Mouse (Mus musculus) macrophage (primary cell): ENCODE results near the gene Rhoc. TPM values are rescaled to one million over a fixed set of nuclear protein-coding genes. Genes with fewer than 3 reads are reported as not detected.
A peak's percentile ranks its signal among the peaks of the same experiment; 100 is the strongest.

Experiments used
- H3K27ac ChIP-seq: fragments of 350-480 bp; formaldehyde crosslinking; 2 replicates; pipeline ENCODE4 v1.9.0; 2021
- H3K36me3 ChIP-seq: fragments of 350-480 bp; formaldehyde crosslinking; 2 replicates; pipeline ENCODE4 v1.9.0; 2021; ENCODE audit errors: inconsistent target
- H3K4me3 ChIP-seq: fragments of 350-480 bp; formaldehyde crosslinking; 2 replicates; pipeline ENCODE4 v1.9.0; 2021; ENCODE audit errors: inconsistent target
- H3K79me2 ChIP-seq: fragments of 350-480 bp; formaldehyde crosslinking; 2 replicates; pipeline ENCODE4 v1.9.0; 2021; ENCODE audit errors: inconsistent target
- WGBS: methylation state at CpG from one replicate; pipeline ENCODE4 v1.1.7; 2026; ENCODE audit warnings: inconsistent platforms; ENCODE audit not compliant: missing documents; 5-methylcytosine and 5-hydroxymethylcytosine counted together
- polyA plus RNA-seq: library from polyadenylated mRNA; stranded (reverse); fragments of 250-400 nt; gene quantifications from 3 replicates; pipeline ENCODE4 v1.2.4, GENCODE M21; 2018; ENCODE audit warnings: inconsistent platforms

Gene Rhoc
- polyA plus RNA-seq, 1 experiment from 2014 or later: 83.9 TPM

DNA sequence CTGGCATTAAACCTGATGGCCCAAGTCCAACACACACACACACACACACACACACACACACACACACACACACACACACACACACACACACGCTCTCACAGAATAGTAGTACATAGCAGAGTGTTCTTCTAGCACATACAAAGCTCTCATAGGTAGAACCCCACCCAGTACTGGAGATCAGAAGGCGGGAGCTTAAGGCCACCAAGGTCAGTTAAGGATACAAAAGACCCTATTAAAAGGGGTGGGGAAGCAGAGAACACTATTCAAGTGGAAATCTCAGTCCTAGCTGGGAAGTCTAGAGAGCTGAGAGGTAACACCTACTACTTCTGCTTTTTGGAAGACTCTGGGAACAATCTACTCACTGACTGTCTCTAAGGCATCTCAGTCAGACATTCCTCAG lies 27.2 kb downstream of the Rhoc start:
- Histone ChIP-seq H3K36me3 (no peaks in the 10 kb centered on the region; the same call in 1 of the 2 replicates), H3K79me2 (peaks cover 63% of the 10 kb centered on the region; the same call in 1 of the 2 replicates), H3K4me3 (no peak overlapping the region), H3K27ac (no peak overlapping the region)
- 100% methylated on average over 2 of the region's 2 CpGs for WGBS

DNA sequence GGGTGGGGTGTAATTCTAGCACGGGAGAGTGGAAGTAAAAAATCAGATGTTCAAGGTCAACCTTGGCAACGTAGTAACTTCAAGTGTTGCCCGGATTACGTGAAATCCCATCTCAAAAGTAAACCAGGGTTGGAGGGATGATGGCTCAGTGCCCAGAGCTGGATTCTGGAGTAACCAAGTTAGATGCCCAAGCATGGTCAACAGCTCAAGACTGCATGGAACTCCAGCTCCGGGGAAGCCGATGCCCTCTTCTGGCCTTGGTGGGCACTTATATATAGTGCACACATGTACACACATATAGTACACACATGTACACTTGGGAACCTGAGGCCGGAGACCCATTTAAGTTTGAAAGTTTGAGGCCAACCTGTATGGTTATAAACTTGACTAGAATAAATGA lies 28.0 kb downstream of the Rhoc start:
- Histone ChIP-seq H3K4me3 (no peak overlapping the region), H3K36me3 (no peaks in the 10 kb centered on the region; the same call in 1 of the 2 replicates), H3K27ac (no peak overlapping the region), H3K79me2 (peaks cover 58% of the 10 kb centered on the region; the same call in 1 of the 2 replicates)
- WGBS: 91% methylated on average over 6 of the region's 7 CpGs

DNA sequence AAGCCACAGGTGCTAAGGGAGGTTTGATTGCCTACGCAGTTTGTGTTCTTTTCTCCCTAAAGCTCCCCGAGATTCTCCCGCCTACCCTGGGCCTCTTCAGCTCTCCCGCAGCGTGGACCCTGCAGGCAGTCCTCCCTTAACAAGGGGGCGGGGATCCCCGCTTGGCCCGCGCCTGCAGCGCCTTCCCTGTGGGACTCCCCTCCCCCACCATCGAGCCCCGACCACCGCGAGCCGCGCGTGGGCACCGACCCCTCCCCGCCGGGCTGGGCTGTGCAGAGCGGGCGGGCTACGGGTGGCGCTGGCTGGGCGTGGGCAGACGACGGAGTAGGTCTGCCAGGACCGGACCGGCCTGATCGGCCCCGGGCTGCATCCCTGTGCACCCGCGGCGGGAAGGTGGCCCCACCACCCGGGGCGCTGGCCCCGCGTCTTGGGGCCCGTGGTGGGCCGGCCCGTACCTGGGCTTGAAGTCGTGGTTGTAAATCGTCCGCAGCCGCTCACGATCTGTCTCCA lies 29.4 kb downstream of the Rhoc start:
- Histone ChIP-seq H3K4me3 (peak overlapping the region; percentile 82), H3K27ac (peak overlapping the region; percentile 79; the same call in 1 of the 2 replicates), H3K36me3 (no peaks in the 10 kb centered on the region; the same call in 1 of the 2 replicates), H3K79me2 (peaks cover 44% of the 10 kb centered on the region; the same call in 1 of the 2 replicates)
- 4% methylated on average over 43 of the region's 46 CpGs for WGBS

DNA sequence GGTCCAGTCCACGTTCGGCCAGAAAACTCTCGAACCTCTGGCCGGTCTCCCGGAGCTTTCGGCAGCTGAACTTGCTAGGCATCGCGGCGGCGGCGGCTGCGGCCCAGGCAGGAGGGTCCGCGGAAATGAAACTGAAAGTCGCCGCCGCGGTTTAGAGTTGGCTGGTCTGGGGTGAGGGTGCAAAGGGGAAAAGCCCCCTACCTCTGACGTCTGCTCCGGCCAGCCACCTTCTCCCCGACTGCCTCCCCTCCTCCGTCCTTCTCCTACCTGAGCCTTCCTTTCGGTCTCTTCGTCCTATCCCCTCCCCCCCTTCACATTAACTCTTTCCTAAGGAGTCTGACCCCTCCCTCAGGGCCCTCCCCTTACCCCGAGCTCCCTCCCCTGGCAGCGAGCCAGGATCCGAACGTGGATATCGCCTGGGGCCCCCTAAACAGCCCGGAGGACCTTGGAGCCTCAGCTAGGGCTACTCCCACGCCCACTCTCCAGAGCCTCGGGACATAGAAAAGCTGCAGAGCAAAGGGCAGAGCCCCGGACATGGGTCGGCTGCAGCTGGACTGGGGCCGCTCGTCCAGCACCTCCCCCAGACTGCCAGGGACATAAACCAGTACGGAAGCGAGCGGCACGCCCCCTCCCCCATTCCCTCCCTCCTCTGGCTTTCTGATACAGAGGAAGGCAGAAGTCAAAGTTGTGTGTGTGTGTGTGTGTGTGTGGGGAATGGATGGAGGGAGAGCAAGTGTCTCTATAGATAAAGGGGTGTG lies 30.0 kb downstream of the Rhoc start, which contains the start of gene Mov10:
TSS of gene Mov10 (minus strand) at position 573 of the 758 bp plus-strand sequence.
- H3K4me3 ChIP-seq: peak within 1 kb of the TSS; percentile 82
- H3K79me2 ChIP-seq: peaks cover 43% of the 10 kb centered on the region; the same call in 1 of the 2 replicates
- H3K27ac ChIP-seq: peak within 1 kb of the TSS; percentile 79
- WGBS: 1% methylated on average over 33 of the region's 40 CpGs
- H3K36me3 ChIP-seq: no peaks in the 10 kb centered on the region; the same call in 1 of the 2 replicates

DNA sequence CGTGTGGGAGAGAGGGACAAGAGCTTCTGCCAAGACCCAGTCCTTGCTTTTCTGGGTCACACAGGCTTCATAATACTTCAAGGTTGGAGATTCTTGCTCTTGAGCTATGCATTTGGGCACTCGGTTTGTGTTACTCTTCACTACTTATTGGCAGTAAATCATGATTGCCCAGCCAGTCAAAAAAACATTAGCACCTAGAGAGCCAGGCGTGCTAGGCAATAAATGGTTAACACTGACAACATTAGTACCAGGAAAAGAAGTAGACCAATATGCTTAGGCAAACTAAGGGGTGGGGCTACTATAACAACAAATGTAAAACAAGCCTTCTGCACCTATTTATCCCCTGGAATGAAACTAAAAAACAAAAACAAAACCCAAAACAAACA lies 30.6 kb downstream of the Rhoc start:
- Histone ChIP-seq H3K36me3 (no peaks in the 10 kb centered on the region; the same call in 1 of the 2 replicates), H3K4me3 (peak overlapping the region; percentile 82), H3K27ac (peak overlapping the region; percentile 79), H3K79me2 (peaks cover 37% of the 10 kb centered on the region; the same call in 1 of the 2 replicates)
- 8% methylated on average over 3 of the region's 3 CpGs for WGBS

DNA sequence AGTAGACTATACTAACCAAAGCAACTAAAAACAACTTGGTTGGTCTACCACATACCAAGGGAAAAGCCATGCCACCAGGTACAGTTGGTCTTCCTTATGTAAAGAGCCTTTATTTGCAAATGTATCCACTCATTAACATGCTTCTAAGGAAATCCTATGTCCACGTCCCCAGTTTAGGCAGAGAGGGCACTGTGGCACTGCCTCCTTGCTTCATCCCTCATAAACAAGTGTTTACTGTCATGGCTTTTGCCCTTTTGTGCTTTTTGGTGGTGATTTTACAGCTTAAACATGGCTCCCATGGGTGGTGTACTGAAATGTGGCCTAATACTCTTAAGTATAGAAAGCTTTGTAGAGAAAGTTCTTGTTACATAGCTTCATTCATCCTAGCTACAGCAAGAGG lies 32.3 kb downstream of the Rhoc start:
- Histone ChIP-seq H3K36me3 (peaks cover 4% of the 10 kb centered on the region), H3K27ac (no peak overlapping the region), H3K4me3 (no peak overlapping the region), H3K79me2 (peaks cover 20% of the 10 kb centered on the region; the same call in 1 of the 2 replicates)
- 75% methylated on average over 1 of the region's 1 CpGs for WGBS

DNA sequence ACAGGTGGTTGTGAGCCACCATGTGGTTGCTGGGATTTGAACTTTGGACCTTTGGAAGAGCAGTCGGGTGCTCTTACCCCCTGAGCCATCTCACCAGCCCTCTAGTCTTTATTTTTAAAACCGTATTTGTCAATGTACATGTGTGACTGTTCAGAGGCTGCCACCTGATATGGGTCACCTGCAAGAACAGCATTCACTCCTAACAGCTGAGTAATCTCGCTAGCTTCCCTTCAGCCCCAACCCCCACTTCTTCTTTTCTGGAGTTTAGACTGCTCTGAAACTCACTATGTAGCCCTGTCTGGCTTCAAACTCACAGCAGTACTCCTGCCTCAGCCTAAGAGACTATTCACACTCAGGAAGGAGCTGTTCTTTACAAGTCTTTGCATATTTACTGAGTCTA lies 34.2 kb downstream of the Rhoc start:
- 78% methylated on average over 3 of the region's 3 CpGs for WGBS
- Histone ChIP-seq H3K79me2 (peaks cover under 1% of the 10 kb centered on the region; the same call in 1 of the 2 replicates), H3K4me3 (no peak overlapping the region), H3K36me3 (peaks cover 21% of the 10 kb centered on the region), H3K27ac (no peak overlapping the region)

DNA sequence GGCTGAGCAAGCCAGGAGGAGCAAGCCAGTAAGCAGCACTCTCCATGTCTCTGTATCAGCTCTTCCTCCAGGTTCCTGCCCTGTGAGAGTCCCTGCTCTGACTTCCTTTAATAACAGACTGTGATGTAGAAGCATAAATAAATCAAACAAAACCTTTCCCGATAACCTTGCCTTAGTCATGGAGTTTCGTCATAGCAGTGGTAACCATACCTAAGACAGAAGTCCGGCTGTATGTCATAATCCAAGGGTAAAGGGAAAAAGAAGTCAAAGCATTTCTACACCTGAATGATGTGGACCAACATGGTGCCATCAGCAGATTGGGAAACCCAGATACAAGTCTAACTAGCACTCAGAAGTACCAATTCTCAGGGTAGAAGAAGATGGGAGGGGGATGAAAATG lies 47.6 kb downstream of the Rhoc start:
- H3K27ac ChIP-seq: no peak overlapping the region
- H3K79me2 ChIP-seq: peaks cover 68% of the 10 kb centered on the region; the same call in 1 of the 2 replicates
- peaks cover 63% of the 10 kb centered on the region for H3K36me3 ChIP-seq
- WGBS: 79% methylated on average over 3 of the region's 3 CpGs
- no peak overlapping the region for H3K4me3 ChIP-seq

DNA sequence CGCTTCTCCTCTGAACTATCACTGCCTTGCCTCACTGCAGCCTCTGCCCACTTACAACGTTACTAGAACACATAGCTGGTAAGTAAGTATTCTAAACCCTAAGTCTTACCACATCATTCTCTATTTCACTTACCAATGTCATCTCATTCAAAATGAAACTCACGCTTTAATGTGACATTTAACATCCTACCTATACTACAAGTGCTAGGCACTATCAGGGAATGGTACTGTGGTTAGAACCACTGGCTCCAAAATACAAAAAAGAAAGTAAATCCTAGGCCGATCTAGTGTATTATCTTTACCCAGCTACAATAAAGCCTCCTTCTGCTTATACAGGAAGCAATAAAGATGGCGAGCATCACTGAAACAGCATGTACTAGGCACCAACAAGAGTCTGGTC lies 52.9 kb downstream of the Rhoc start:
- H3K79me2 ChIP-seq: peaks cover 68% of the 10 kb centered on the region
- H3K27ac ChIP-seq: no peak overlapping the region
- H3K4me3 ChIP-seq: no peak overlapping the region
- peaks cover 50% of the 10 kb centered on the region for H3K36me3 ChIP-seq
- 96% methylated on average over 4 of the region's 5 CpGs for WGBS

Other genes starting within 250 kb of the Rhoc start
- gene Slc16a1, start 149.7 kb upstream of the Rhoc start, polyA plus RNA-seq: 3.7 to 13.7 TPM (median 4.0 TPM) in 3 replicates
- 0.10 to 0.56 TPM (median 0.13 TPM) in 3 replicates for gene Ppm1j, start 7.3 kb upstream of the Rhoc start, polyA plus RNA-seq
- gene Fam19a3, start 6.5 kb upstream of the Rhoc start, polyA plus RNA-seq: not detected in 3 replicates
- gene Mov10, start 30.2 kb downstream of the Rhoc start, polyA plus RNA-seq: 24.0 to 42.1 TPM (median 27.2 TPM) in 3 replicates
- gene St7l, start 75.6 kb downstream of the Rhoc start, polyA plus RNA-seq: 25.4 to 31.0 TPM (median 25.4 TPM) in 3 replicates
- 164 to 243 TPM (median 189 TPM) in 3 replicates for gene Capza1, start 76.1 kb downstream of the Rhoc start, polyA plus RNA-seq
- not detected in 3 replicates for gene Wnt2b, start 173.5 kb downstream of the Rhoc start, polyA plus RNA-seq